In the genomic region with DNA sequence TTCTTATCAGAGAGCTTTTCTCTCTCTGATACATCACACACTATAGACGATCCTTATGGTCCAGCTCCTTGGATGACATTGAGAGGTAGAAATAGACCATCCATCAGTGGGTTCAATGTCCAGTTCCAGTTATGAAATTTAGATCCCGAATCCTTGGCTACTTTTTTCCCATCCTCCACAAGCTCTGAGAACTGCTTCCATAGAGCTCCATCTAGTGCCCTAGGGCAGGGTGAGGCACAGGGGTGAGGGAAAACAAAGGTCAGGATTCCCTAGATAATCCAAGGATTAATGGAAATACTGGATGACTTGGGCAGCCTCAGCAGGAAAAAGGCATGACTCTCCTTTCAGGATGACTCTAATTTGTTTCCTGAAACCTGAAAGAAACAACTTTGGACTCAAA, we compare ENCODE assay signal across 14 mouse cellular contexts.
DNase-seq lines count a peak whose midpoint lies in the region; ATAC-seq and TF ChIP-seq lines count a peak whose summit lies in the region.
"Had no signal": no experiment of that assay in that cellular context is flagged by ENCODE, and none has a peak within 500 bp of the region (broad histone marks: within the 10 kb centered on the region; RNA-seq: fewer than 3 reads in every experiment).

No protein-coding gene starts in this region.

- DNase-seq in adrenal gland, adult (ENCODE audit: inconsistent age in 2 of 2, low spot score in 1 of 2) = peak; percentile 49 to 87
- DNase-seq in adrenal gland, postnatal 4 days (ENCODE audit: low spot score in 2 of 2) = no peak
- DNase-seq in ES-CJ7 (ENCODE audit: low read depth, low spot score) = peak; percentile 7
- no peak for DNase-seq in urinary bladder, postnatal 36 days (ENCODE audit: low spot score in 2 of 2)
- DNase-seq in left cerebral cortex, postnatal 14 days (ENCODE audit: low spot score in 2 of 2) = no peak
- DNase-seq: layer of hippocampus, postnatal 36 days; right cerebral cortex, postnatal 14 days had no signal

- H3K4me2 ChIP-seq in intestine, postnatal 0 days (replicated peaks; ENCODE audit: low read depth) = no peak overlapping the region
- no peak overlapping the region for H3K4me2 ChIP-seq in intestine, embryonic 15.5 days (replicated peaks)
- H3K4me2 ChIP-seq: neural tube, embryonic 12.5 days had no signal

- H3K36me3 ChIP-seq in intestine, postnatal 0 days (ENCODE audit: control insufficient read depth, insufficient read depth) = no peaks in the 10 kb centered on the region
- no peaks in the 10 kb centered on the region for H3K36me3 ChIP-seq in intestine, embryonic 15.5 days
- H3K36me3 ChIP-seq: G1E; midbrain, embryonic 10.5 days; neural tube, embryonic 12.5 days had no signal

- WGBS in intestine, postnatal 0 days = 70% methylated on average over 2 of the region's 2 CpGs
- WGBS in intestine, embryonic 15.5 days = 66% methylated on average over 2 of the region's 2 CpGs

- no peaks in the 10 kb centered on the region for H3K4me1 ChIP-seq in intestine, postnatal 0 days (replicated peaks; ENCODE audit: control insufficient read depth, insufficient read depth, low read length)
- H3K4me1 ChIP-seq in intestine, embryonic 15.5 days (replicated peaks) = no peaks in the 10 kb centered on the region
- H3K4me1 ChIP-seq in cortical plate, adult 2 months (ENCODE audit: control insufficient read depth, insufficient read depth, low read length) = no peaks in the 10 kb centered on the region
- H3K4me1 ChIP-seq: midbrain, embryonic 10.5 days; neural tube, embryonic 12.5 days had no signal

- peak; percentile 42 for TF ChIP-seq CTCF in intestine, postnatal 0 days (IDR thresholded peaks at IDR 0.05; ENCODE audit: low read depth)
- TF ChIP-seq CTCF in cortical plate, adult 2 months (IDR thresholded peaks at IDR 0.05; ENCODE audit: extremely low read depth, insufficient read depth, low read length) = peak; percentile 40

- no peak overlapping the region for H3K9ac ChIP-seq in intestine, postnatal 0 days (ENCODE audit: low read depth, low read length)
- no peak overlapping the region for H3K9ac ChIP-seq in intestine, embryonic 15.5 days
- H3K9ac ChIP-seq: liver, embryonic 14.5 days; neural tube, embryonic 12.5 days had no signal

- H3K27me3 ChIP-seq in intestine, postnatal 0 days (replicated peaks; ENCODE audit: control insufficient read depth, insufficient read depth, low read length) = no peaks in the 10 kb centered on the region
- H3K27me3 ChIP-seq in intestine, embryonic 15.5 days (replicated peaks) = no peaks in the 10 kb centered on the region
- H3K27me3 ChIP-seq: neural tube, embryonic 12.5 days had no signal

- H3K9me3 ChIP-seq in intestine, postnatal 0 days (ENCODE audit: control insufficient read depth) = no peaks in the 10 kb centered on the region
- H3K9me3 ChIP-seq in intestine, embryonic 15.5 days = no peaks in the 10 kb centered on the region
- H3K9me3 ChIP-seq: G1E; midbrain, embryonic 10.5 days; neural tube, embryonic 12.5 days had no signal

- no peak overlapping the region for H3K27ac ChIP-seq in intestine, postnatal 0 days (ENCODE audit: low read depth, low read length)
- H3K27ac ChIP-seq in intestine, embryonic 15.5 days = no peak overlapping the region
- no peak overlapping the region for H3K27ac ChIP-seq in cortical plate, adult 2 months (ENCODE audit: insufficient read depth, low read length)
- H3K27ac ChIP-seq: liver, embryonic 14.5 days; midbrain, embryonic 10.5 days; neural tube, embryonic 12.5 days had no signal

- no peak for TF ChIP-seq POLR2A in cortical plate, adult 2 months (IDR thresholded peaks at IDR 0.05; ENCODE audit: extremely low read depth, insufficient read depth, low read length)

- H3K4me3 ChIP-seq in intestine, postnatal 0 days (ENCODE audit: low read depth, low read length) = no peak overlapping the region
- H3K4me3 ChIP-seq in intestine, embryonic 15.5 days (replicated peaks) = no peak overlapping the region
- H3K4me3 ChIP-seq in cortical plate, adult 2 months (ENCODE audit: insufficient read depth, low read length) = no peak overlapping the region
- H3K4me3 ChIP-seq: midbrain, embryonic 10.5 days; neural tube, embryonic 12.5 days had no signal

- no peak for ATAC-seq in intestine, postnatal 0 days
- no peak for ATAC-seq in intestine, embryonic 15.5 days

- intact Hi-C loops in left cerebral cortex, postnatal 14 days (cut with DNase I) = no loop called here

Comparison
In these comparisons a context has a peak if more than half of its experiments do, and no peak if none do; other contexts are left out.
1. DNase-seq: peak in adrenal gland, adult (2 of 2) and ES-CJ7 (single experiment); none in adrenal gland, postnatal 4 days (0 of 2), urinary bladder, postnatal 36 days (0 of 2) and left cerebral cortex, postnatal 14 days (0 of 2).